Mouse (Mus musculus) E14TG2a.4 (cell line): ENCODE measurements at regions not wholly inside any gene's neighbourhood (a gene's known extent, or its start where the extent isn't known, plus 50 kb on each side); places are given as distances from the start of the nearest gene placed in this dataset.

ENCODE experiments used
- CTCF ChIP-seq: conservative IDR thresholded peaks from 2 replicates; pipeline ENCODE4 v1.5.1; 2014; ENCODE audit warnings: low read length
- NANOG ChIP-seq: IDR thresholded peaks from 2 replicates; pipeline ENCODE4 v1.6.1; 2014; ENCODE audit warnings: borderline replicate concordance, low read length, mixed read lengths
- POU5F1 ChIP-seq: IDR thresholded peaks from 2 replicates; pipeline ENCODE4 v1.6.1; 2014; ENCODE audit warnings: low read length, borderline replicate concordance

GRCm38 (mm10) chrX:18093274-18093673, 52.4 kb upstream of the Dusp21 start:
- TF ChIP-seq CTCF, result no peak
- no peak for TF ChIP-seq POU5F1
- no peak for TF ChIP-seq NANOG
